Mouse (Mus musculus) embryo, embryonic 10 days (tissue): ENCODE measurements around the gene Fbxl2.
"Not testable (repeated sequence)": the region's sequence is repeated elsewhere in the genome, so short reads cannot be mapped to it uniquely, and the experiment has no call there.

Source experiments
- DNase-seq: peaks from one replicate; pipeline ENCODE4 v3.0.0-alpha.2; 2015; ENCODE audit warnings: low spot score

The Fbxl2 gene

GRCm38 (mm10) chr9:114046028-114046427 is at the start of gene Fbxl2:
Gene Fbxl2 (minus strand): TSS chr9:114046191.
- no peak for DNase-seq

- DNase-seq = no peak
These were observed 48.9 kb upstream of the Fbxl2 start for GRCm38 (mm10) chr9:114094854-114095253.

- peak; percentile 79 for DNase-seq
These were observed 46.2 kb upstream of the Fbxl2 start for GRCm38 (mm10) chr9:114092188-114092587.

GRCm38 (mm10) chr9:114088885-114089284 is 42.9 kb upstream of the Fbxl2 start:
- not testable (repeated sequence) for DNase-seq

- no peak for DNase-seq
These were observed 41.3 kb upstream of the Fbxl2 start for GRCm38 (mm10) chr9:114087106-114087815.

- DNase-seq = no peak
These were observed 40.4 kb upstream of the Fbxl2 start for GRCm38 (mm10) chr9:114086422-114086821.

GRCm38 (mm10) chr9:114073681-114074080 is 27.7 kb upstream of the Fbxl2 start:
- no peak for DNase-seq

- DNase-seq = no peak
These were observed 23.4 kb upstream of the Fbxl2 start for GRCm38 (mm10) chr9:114069372-114069771.

- DNase-seq = no peak
These were observed 22.6 kb upstream of the Fbxl2 start for GRCm38 (mm10) chr9:114068494-114069053.

GRCm38 (mm10) chr9:114057090-114057796 is 11.3 kb upstream of the Fbxl2 start, which contains the start of gene Susd5:
Gene Susd5 (plus strand): TSS chr9:114057140.
- DNase-seq = peak; percentile 42

GRCm38 (mm10) chr9:114052866-114053265 is 6.9 kb upstream of the Fbxl2 start:
- DNase-seq = peak; percentile 18

GRCm38 (mm10) chr9:114052031-114052430 is 6.0 kb upstream of the Fbxl2 start:
- no peak for DNase-seq

GRCm38 (mm10) chr9:114050778-114051177 is 4.8 kb upstream of the Fbxl2 start:
- no peak for DNase-seq

- DNase-seq = no peak
These were observed 4.1 kb upstream of the Fbxl2 start for GRCm38 (mm10) chr9:114050106-114050505.

- DNase-seq = no peak
These were observed 685 bp upstream of the Fbxl2 start for GRCm38 (mm10) chr9:114046676-114047075.

- peak; percentile 44 for DNase-seq
These were observed 1.5 kb downstream of the Fbxl2 start for GRCm38 (mm10) chr9:114044446-114044845.

GRCm38 (mm10) chr9:114042490-114042889 is 3.5 kb downstream of the Fbxl2 start:
- DNase-seq = no peak

GRCm38 (mm10) chr9:114040945-114041344 is 5.0 kb downstream of the Fbxl2 start:
- no peak for DNase-seq

- DNase-seq = peak; percentile 96
These were observed 19.6 kb downstream of the Fbxl2 start for GRCm38 (mm10) chr9:114026261-114026934.

- peak; percentile 45 for DNase-seq
These were observed 20.1 kb downstream of the Fbxl2 start for GRCm38 (mm10) chr9:114025846-114026245.

- DNase-seq = no peak
These were observed 20.8 kb downstream of the Fbxl2 start for GRCm38 (mm10) chr9:114025182-114025581.

- no peak for DNase-seq
These were observed 23.9 kb downstream of the Fbxl2 start for GRCm38 (mm10) chr9:114022141-114022540.
